Mouse (Mus musculus) thymus, postnatal 36 days (tissue): ENCODE measurements around the gene Smc3.
"Not testable (repeated sequence)": the region's sequence is repeated elsewhere in the genome, so short reads cannot be mapped to it uniquely, and the experiment has no call there.

ENCODE experiments used
- DNase-seq, 2 experiments: peaks; one replicate each; pipeline ENCODE4 v3.0.0; 2022; ENCODE audit warnings: mixed read lengths in 2 of 2

Gene Smc3

GRCm38 (mm10) chr19:53577025-53577800 is 23.0 kb upstream of the Smc3 start:
- no peak for DNase-seq

GRCm38 (mm10) chr19:53578597-53579252 is 21.5 kb upstream of the Smc3 start:
- DNase-seq, result peak; percentile 43 to 44

GRCm38 (mm10) chr19:53580271-53580670 is 19.9 kb upstream of the Smc3 start:
- not testable (repeated sequence) for DNase-seq

- not testable (repeated sequence) for DNase-seq
Observed at GRCm38 (mm10) chr19:53587686-53588085, 12.5 kb upstream of the Smc3 start.

- not testable (repeated sequence) for DNase-seq
Observed at GRCm38 (mm10) chr19:53588968-53589367, 11.2 kb upstream of the Smc3 start, which contains the start of gene Nutf2-ps1. Gene Nutf2-ps1 (minus strand): TSS chr19:53589068.

- no peak for DNase-seq
Observed at GRCm38 (mm10) chr19:53596723-53597474, 3.3 kb upstream of the Smc3 start.

GRCm38 (mm10) chr19:53600549-53601362 is 558 bp downstream of the Smc3 start:
- peak; percentile 67 to 78 for DNase-seq

GRCm38 (mm10) chr19:53601363-53601655 is 1.1 kb downstream of the Smc3 start:
- no peak for DNase-seq

- no peak for DNase-seq
Observed at GRCm38 (mm10) chr19:53608921-53609320, 8.7 kb downstream of the Smc3 start.

GRCm38 (mm10) chr19:53621681-53622080 is 21.5 kb downstream of the Smc3 start:
- no peak for DNase-seq

- no peak for DNase-seq
Observed at GRCm38 (mm10) chr19:53638041-53638440, 37.8 kb downstream of the Smc3 start.

- DNase-seq, result no peak
Observed at GRCm38 (mm10) chr19:53638727-53639126, 38.5 kb downstream of the Smc3 start.

- no peak for DNase-seq
Observed at GRCm38 (mm10) chr19:53644020-53644595, 43.9 kb downstream of the Smc3 start.

GRCm38 (mm10) chr19:53647301-53647700 is 47.1 kb downstream of the Smc3 start:
- DNase-seq, result no peak

- DNase-seq, result no peak
Observed at GRCm38 (mm10) chr19:53648056-53648455, 47.9 kb downstream of the Smc3 start.

- DNase-seq, result peak; percentile 34 to 50
Observed at GRCm38 (mm10) chr19:53648802-53649236, 48.6 kb downstream of the Smc3 start.

GRCm38 (mm10) chr19:53649361-53649760 is 49.2 kb downstream of the Smc3 start:
- no peak for DNase-seq

- no peak for DNase-seq
Observed at GRCm38 (mm10) chr19:53649802-53650201, 49.6 kb downstream of the Smc3 start.

GRCm38 (mm10) chr19:53650921-53651320 is 50.7 kb downstream of the Smc3 start:
- no peak for DNase-seq

- no peak for DNase-seq
Observed at GRCm38 (mm10) chr19:53652267-53652666, 52.1 kb downstream of the Smc3 start.

GRCm38 (mm10) chr19:53653624-53654467 is 53.6 kb downstream of the Smc3 start:
- DNase-seq, result no peak
